Mouse (Mus musculus): ENCODE measurements at regions not wholly inside any gene's neighbourhood (a gene's known extent, or its start where the extent isn't known, plus 50 kb on each side); places are given as distances from the start of the nearest gene placed in this dataset.

DNA sequence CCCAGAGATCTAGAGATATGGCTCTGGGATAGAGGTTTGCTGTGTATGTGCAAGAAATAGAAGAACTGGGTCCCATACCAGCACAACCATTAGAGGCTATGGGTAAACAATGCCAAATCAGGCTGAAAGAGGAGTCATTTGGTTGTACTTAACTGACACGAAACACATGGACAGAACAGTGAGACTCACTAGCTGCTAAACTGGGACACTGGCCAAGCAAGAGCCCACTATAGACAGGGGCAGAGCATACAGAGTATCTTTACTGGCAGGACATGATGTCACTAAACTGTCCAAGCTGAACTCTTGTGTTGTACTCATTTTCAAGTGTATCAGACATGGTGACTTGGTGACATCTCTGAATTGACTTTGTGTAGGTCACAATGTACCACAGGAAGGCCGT lies 371.3 kb upstream of the Dynlrb2 start:
- DNase-seq (ENCODE audit: low spot score in 2 of 2), result no peak

DNA sequence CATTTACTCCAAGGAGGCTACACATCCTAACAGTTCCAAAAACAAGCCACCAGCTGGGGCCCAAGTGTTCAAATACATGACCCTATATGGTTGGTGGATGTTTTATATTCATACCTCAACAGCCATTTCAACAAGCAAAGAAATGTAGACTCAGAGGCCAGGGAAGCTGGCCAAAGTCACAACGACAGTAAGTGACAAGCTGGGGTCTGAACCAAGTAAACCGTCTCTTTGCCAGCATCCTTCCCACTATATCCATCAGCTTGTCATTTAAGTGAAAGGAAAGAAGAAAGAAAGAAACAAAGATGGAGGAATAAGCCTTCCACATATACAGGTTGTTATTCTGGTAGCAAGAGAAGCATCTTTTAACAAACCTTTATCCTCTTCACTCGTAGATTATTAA lies 371.7 kb upstream of the Dynlrb2 start:
- DNase-seq (ENCODE audit: low spot score in 2 of 2), result no peak

DNA sequence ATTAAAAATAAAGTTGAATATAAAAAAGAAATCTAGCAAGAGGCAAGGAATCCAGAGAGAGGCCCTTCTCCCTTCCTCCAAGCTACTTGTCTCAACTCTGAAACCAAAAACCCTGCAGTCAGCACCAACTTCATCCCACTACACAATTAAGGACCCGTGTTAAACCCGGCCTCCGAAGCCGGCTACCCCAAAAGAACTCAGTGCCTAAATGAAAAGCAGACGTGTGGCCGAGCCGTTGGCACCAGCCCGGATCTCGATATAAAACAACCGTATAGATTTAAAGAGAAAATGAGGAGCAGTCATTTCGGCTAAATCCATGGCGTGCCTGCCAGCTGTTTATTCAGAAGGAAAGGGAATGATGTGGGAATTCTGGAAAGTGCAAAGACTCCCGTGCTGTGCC lies 384.7 kb upstream of the Dynlrb2 start:
- DNase-seq (ENCODE audit: low spot score in 2 of 2), result no peak

DNA sequence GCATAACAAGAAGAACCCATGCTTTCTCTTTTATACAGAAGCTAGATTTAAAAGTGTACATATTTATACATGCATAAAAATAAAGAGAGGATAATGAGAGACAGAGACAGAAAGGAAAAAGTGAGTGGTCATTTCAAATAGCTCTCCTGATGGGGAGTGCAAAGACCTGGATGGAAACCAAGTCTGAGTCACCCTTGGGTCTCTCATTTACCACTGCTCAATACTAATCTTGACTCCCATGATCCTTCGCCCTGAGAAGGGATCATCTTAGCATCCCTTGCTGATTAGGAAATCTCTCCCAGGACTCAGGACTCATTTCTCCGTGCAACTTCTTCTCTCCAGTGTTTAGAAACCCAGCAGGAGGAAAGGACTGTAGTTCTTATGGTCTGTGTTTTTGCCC lies 386.9 kb upstream of the Dynlrb2 start:
- no peak for DNase-seq (ENCODE audit: low spot score in 2 of 2)

DNA sequence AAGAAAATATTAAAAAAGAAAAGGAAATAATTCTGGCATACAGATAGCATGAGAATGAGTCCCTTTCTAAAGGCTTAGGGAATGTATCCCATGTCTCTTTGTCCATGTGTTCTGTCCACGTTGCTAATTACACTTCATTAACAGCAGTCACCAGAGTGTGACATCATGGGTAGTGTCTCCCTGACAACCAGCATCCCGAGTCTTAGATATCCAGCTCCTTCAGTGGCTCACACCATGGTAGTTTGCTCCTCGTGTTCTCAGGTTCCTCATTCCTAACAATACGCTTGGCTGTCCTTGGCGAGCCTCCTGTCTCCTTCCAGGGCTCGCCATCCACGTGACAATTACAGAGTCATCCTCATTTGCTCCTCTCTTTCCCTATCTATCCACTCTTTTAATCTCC lies 388.1 kb upstream of the Dynlrb2 start:
- DNase-seq (ENCODE audit: low spot score in 2 of 2), result no peak

DNA sequence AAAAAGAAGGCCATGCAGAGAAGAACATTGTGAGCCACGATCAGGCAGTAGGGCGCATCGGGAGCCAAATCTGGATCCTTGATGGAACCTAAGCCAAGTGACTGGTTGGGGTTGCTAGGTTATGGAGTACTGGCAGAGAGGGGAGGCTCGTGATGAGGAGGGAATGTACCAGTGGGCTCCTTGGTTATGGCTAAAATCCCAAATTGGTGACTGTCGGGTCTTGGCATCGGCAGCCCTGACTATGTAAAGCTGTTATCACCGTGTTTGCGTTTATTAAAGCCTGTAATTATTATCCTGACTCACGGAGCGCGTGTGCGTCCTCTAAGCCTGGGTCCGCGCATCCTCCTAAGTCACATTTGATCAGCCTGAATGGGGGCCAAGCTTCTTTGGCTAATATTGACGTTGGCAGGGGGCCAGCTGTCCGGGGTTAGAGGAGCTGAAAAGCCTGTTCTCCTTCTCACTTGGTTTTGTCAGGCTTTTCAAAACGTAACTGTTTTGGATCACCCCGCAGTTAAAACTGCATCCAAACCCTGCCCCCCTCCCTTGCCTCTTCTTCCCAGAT lies 388.9 kb upstream of the Dynlrb2 start:
- DNase-seq (ENCODE audit: low spot score in 2 of 2), result peak; percentile 33 to 57

DNA sequence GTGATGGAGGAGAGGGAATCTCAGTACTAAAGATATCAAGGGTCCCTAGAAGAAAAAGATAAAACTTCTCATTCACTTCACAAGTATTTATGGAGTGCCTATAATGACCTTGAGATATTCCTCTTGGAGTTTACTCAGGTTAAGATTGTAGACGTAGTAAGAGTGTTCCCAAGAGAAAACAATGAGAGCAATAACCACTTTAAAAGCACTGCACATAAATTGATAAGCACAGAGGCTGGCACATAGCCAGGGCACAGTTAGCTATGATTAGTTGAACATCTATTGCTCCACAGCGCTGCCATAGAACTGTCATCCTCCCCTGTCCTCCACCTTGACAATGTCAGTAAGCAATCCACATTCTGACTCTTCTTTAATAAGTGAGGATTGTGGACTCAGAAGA lies 389.8 kb upstream of the Dynlrb2 start:
- no peak for DNase-seq (ENCODE audit: low spot score in 2 of 2)

DNA sequence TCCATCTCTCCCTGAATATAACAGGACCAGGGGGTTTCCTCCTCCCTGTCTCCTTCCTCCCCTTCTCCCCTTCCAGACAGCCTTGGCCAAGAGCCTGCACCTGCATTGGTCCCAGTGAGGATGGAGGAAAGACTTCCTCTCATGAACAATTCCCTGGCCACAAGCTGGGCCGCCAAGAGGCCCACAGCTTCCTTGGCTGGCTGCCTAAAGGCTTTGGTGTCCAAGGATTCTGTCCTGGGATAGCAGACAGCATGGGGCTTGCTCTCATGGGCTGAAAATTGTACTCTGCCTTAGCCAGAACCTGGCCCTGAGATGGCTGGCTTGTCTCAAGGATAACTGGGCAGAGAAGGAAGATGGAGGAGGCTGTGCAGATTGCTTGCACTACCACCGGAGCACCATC lies 390.3 kb upstream of the Dynlrb2 start:
- peak in 1 of 2 experiments; percentile 22 for DNase-seq (ENCODE audit: low spot score in 2 of 2)

DNA sequence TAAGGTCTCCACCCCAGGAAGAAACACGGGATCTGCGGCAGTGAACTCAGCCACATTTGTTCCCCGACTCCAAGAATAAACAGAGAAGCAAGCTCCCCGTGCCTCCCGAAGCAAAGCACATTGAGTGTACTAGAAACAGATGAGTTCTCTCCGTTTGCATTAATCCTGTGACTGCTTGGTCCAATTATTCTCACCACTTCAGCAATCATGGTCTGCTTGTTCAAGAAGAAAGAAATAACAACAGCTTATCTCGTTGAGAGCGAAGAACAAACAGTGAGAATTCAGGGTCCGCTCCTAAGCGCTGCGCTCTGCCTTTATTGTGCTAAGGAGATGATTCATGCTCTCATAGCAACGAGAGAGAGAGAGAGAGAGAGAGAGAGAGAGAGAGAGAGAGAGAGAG lies 393.6 kb upstream of the Dynlrb2 start:
- peak in 1 of 2 experiments; percentile 17 for DNase-seq (ENCODE audit: low spot score in 2 of 2)

DNA sequence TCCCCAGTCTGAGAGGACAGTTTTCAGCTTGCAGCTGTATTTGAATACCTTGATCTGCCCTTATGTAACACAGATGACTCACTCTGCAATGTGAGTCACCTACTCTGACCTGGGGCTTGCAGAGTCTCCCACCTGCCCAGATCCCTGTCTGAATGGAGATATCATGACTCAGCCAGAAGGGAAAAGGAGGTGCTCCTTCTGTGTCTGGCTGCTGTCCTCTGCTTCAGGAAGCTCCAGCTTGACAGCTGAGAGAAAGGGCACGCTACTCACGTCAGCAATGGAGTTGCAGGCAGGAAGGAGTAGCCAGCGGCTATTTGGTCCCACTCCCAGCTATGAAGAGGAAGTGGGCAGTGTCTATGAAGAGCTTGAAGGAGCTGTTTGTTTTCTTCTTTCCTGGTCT lies 389.1 kb upstream of the Maf start:
- DNase-seq (ENCODE audit: low spot score in 2 of 2), result no peak

DNA sequence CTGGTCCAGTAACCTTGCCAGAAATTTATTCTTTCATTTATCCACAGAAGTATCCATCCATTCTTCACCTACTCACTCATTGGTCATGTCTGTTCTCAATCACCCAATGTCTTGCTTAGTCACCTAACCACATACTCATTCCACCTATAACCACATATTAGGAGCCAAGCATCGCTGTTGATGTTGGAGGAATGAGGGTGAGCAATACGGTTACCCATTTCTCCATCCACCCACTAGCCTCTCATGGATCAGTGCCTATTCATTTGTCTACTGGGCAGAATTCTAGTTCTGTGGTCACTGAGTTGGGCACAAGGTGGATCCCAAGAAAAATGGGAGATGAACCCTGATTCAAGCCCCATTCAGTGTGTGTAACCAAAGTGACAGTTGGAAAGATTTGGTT lies 375.6 kb upstream of the Maf start:
- no peak for DNase-seq (ENCODE audit: low spot score in 2 of 2)

DNA sequence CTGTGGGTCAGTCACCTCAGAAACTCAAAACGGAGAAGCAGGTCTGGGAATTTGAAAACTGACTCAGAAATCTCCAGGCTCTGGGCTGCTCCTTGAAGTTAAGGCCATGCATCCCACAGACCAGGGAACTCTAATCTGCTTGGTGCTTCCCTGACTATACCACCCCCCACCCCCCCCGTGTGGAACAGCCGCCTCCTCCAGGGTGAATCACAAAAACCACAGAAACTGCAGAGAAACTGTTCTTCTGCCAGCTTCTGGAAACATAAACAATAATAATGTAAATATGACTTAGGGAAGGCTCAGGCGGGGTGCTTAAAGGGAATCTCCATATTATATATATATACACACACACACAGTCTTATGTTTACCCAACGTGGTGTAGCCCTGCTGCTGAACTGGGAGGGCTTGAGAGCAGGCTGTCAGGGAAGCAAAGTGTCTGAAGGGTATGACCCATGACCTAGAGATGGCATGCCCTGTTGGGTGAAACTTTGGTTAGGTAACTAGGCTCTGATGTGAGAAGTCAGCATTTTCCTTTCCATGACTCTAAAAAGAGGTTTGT lies 371.3 kb upstream of the Maf start:
- no peak for DNase-seq (ENCODE audit: low spot score in 2 of 2)

DNA sequence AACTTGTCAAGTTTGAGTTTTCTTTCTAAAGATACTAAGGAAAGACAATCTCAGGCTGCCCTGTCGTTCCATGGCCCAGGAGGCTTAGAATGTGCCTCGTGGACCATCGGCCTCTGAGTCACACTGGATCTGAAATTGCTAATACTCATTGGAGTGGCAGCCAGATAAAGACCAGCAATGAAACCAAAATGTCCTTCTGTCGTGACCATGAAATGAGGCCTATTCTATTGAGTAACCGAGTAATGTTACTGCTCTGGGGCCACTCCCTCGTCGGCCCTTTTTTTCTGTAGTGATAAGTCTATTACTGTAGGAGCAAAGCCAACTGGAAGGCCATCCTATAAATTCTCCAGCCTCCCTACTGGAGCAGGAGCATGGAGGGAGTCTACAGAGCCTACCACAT lies 363.9 kb upstream of the Maf start:
- no peak for DNase-seq (ENCODE audit: low spot score in 2 of 2)

DNA sequence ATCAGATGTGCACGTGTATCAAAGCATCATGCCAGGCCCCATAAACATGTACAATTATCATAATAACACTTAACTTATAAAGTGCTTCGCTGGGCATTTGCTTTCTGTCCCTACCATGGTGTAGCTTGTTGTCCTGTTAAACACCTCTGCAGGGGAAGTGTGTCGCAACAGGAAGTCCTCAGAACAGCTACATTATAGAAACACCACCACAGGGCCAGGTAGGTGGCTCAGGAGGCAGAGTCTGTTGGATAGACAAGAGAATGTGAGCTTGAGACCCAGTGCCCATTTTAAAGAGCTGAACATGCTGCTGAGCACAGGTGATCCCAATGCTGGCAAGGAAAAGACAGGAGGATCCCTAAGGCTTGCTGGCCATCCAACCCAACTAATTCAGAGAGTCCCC lies 361.9 kb upstream of the Maf start:
- DNase-seq (ENCODE audit: low spot score in 2 of 2), result no peak

DNA sequence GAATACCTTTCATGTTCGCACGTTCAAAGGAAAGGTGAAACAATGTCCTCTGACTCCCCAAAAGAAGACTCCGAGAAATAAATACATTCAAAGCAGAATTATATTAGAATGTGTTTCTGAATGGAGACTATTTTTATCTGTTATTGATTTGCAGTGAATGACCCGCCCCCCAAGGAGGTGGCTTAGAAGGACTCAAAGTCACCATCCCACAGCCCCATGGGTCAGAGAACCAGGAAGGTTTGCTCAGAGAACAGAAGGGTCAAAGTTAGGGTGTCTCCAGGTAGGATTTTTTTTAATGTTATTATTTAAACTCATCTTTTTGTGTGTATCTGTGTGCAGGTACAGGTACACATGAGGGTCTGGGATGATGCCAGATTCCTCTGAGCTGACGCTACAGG lies 360.4 kb upstream of the Maf start:
- DNase-seq (ENCODE audit: low spot score in 2 of 2), result no peak

DNA sequence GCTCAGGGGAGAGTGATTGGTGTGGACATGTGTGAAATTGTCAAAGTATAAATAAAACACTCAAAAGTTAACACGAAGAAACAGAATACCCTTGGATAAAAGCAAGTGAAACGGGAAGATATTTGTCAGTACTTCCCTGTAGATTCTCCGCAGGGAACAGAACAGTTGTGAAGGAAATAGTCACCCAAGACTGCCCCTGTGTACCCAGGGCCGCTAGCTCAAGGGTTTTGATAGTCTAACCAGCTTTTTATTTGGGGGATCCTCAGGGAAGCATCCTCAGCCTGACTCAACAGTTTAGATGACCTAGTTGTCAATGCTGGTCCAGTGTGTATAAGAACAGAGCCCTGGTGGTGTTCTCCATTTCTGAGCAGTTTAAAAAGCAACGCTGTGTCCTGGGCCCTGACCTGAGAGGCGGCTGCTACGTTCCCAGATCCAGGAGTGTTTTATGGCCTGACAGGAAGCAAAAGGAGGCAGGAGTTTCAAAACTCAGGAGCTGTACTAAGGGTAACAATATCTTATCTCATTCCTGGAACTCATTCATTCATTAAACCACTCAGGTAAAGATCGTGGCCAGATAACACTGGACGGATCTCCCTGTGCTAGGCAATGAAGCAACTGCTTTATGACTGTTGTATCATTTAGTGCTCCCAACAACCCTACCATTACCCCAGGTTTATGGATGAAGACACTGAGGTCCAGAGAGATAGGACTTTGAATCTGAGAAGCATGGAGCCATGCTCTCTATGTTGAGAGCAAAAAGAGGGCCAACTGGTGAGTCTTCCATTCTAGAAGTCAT lies 359.8 kb upstream of the Maf start:
- DNase-seq (ENCODE audit: low spot score in 2 of 2), result no peak

DNA sequence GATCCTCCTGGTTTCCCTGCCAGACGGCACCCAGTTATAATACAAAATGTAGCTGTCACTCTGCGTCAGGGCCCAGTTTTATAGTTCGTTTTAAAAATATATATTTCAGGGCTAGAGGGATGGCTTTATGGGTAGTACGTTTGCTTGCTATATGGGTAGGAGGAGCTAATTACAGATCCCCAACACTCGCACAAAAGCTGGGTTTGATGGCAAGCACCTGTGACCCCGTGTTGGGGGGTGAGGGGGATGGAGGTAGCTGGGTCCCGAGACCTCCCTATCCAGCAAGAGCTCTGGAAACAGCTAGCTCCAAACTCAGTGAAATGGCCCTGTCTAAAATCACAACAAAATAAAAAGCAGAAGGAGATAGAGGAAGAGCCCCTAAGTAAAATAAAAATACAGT lies 358.3 kb upstream of the Maf start:
- DNase-seq (ENCODE audit: low spot score in 2 of 2), result no peak

DNA sequence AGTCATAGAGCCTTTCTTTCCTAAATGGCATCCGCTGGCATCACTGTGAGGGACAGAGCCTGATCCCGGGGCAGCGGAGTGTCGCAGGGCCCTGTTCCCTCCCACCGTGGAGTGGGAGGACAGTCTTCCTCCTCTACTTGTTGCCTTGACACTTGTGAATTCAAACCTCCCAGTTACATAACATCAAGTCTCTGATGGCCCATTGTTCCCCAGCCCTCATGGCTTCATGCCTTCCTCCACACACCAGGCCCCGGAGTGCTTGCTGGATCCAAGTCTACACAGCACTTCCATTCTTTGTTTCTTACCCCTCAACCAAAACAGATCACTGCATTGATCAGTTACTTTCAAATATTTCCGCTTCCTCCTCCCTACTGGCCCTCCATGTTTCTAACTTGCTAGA lies 357.7 kb upstream of the Maf start:
- no peak for DNase-seq (ENCODE audit: low spot score in 2 of 2)

DNA sequence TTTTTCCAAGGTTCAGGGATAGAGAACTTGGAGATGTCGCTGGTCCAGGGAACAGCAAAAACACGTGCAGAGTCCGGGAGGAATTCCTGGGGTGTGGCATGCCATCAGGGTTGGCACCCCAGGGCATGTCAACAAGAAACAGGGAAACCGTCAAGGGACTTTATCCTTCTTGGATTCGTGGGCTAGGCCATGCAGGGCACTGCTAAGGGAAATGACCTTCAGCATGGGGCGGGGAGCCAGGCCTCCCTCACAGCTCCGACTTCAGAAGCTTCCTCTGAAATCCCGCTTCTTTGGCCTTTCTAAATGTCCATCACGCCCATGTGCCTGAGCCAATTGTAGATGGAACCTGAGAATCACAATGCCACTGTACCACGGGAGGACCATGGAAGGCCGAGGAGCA lies 357.0 kb upstream of the Maf start:
- no peak for DNase-seq (ENCODE audit: low spot score in 2 of 2)

DNA sequence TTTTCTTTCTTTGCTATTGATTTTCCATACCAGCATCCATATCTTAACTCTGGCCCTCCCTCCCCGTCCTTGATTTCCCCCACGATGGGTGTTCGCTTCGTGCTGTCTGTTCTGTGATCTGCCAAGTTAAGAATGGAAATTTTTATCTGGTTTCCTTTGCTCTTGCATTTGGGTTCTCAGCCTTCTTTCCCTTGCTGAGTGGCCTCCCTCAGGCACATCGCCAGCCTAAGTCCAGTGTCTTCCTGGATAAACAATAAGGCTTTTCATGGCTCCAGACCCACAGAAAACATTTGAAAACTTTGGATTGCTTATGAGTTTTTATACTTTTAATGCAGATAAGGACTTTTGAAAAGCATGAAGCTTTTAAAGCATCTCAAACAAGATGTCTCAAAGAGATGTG lies 355.9 kb upstream of the Maf start:
- DNase-seq (ENCODE audit: low spot score in 2 of 2), result no peak

DNA sequence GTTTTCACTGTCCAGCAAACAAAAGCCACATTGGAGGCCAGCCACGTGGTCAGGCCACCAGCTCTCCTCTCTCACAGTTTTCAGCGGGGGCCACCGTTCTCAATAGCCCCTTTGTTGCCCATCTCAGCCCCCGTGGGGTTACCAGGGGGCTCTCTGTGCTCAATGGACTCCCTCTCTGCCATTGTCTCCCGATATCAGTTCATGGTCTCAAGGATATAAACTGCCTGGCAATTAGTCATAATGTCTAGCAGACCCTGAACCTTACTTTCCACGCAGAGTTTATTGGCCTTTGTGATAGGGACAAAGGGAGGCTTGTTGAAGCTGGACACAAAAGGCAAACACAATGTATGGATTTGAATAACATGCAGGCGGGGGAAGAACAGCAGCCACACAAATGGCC lies 345.9 kb upstream of the Maf start:
- DNase-seq (ENCODE audit: low spot score in 2 of 2), result no peak

DNA sequence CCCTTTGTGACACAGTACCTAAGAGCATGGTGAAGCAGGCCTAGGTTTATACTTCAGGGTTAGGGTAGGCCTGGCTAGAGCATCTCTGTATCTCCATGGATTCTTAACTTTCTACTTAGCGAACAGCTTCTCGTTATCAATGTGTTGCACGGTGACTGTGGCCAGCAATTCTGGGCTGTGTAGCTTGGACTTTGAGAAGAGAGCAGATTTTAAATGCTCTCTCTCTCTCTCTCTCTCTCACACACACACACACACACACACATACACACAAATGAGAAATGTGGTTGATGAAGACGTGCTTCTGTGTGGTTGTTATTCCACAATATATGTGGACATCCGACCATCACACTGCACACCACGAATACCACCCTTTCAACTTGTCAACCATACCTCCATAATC lies 345.4 kb upstream of the Maf start:
- DNase-seq (ENCODE audit: low spot score in 2 of 2), result no peak

DNA sequence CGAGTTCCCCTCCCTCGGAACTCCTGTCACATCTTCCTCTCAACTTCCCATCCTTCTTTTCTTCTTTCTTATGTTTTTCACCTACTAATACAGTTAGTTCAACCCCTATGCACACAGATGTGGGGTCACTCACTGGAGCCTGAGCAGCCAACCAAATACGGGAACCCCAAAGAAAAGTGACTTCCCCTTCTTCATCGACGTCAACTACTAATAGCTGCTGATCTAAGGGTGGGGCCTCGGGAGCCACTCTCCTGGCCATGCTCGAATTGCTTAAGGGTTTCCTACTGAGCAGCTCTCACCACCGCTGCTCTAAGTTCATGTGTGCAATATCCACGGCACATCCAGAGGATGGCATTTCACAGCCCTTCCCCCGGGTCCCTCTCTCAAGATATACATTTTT lies 340.9 kb upstream of the Maf start:
- no peak for DNase-seq (ENCODE audit: low spot score in 2 of 2)

DNA sequence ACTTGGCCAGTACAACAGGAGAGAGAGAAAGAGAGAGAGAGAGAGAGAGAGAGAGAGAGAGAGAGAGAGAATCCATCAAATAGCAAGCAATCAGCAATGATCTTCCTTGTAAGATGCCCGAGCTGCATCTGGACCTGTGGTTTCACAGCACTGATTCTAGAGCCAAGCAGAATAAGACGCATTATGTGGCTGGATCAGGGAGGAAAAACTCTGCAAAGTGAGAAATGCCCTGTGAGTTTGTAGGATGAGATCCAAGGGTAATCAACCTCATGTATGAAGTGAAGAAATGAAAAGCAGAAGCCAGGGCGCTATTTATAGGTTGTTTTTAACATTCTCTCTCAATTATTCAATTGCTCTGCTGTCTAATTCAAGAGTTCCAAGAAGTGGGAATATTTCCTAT lies 339.3 kb upstream of the Maf start:
- no peak for DNase-seq (ENCODE audit: low spot score in 2 of 2)

All from frontal cortex, postnatal 10 days (tissue).